ENCODE assay signal across 8 mouse cellular contexts in the genomic region with DNA sequence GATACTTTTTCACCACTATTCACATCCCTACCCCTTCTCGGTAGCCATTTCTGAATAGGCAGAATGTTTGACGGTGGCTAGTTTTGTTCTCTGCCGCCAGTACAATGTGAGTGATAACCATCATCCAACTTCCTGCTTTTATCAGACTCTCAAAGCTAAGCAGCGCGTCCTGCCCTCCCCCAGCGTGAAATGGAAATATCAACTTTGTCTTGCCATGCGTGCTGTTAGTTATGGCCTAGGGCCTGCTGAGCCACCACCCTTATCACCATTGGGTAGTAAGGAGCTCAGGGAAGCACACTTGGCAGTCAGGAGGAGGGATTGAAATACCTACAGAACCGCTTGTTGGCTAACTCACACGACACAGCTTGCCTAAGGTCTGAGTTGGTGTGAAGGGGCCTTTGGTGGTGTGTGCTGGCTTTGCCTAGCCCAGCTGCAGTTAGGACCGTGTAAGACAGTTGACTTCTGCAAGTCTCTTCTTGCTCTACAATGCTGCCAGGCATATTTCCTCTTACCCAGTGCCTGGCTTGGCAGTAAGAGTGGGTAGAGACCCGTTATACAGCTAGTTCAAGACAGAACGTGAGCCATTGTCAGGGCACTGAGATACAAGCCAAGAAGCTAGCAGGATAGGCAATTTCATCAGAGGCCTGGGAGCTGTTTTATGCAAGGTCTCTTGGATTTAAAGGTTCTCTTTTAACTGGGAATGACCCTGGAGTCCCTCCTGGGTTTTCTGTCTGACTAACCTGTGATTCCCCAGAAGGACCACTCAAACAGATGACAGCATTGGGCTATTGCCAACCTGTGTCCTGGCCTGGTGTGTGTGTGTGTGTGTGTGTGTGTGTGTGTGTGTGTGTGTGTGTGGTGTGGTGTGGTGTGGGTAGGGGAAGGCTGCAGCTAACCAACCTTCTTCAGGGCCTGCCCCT. TPM values are rescaled to one million over a fixed set of nuclear protein-coding genes. Genes with fewer than 3 reads are reported as not detected.
DNase-seq lines count a peak whose midpoint lies in the region; ATAC-seq lines count a peak whose summit lies in the region.

No protein-coding gene starts in this region.

- WGBS in midbrain, embryonic 10.5 days, result 83% methylated on average over 12 of the region's 12 CpGs

- no peak overlapping the region; the same call in 1 of the 2 replicates for H3K4me3 ChIP-seq in midbrain, embryonic 10.5 days

- DNase-seq in adrenal gland, postnatal 10 days, result peak; percentile 46
- no peak for DNase-seq in adrenal gland, adult 8-10 months
- DNase-seq in urinary bladder, postnatal 36 days (ENCODE audit: low spot score in 2 of 2), result peak; percentile 39 to 41
- no peak for DNase-seq in urinary bladder, adult 2 months (ENCODE audit: low spot score)
- peak; percentile 87 for DNase-seq in induced T-regulatory cell, adult 2 months (ENCODE audit: low read depth)
- no peak for DNase-seq in midbrain, embryonic 10.5 days (ENCODE audit: low spot score)
- no peak for DNase-seq in frontal cortex, postnatal 10 days (ENCODE audit: low spot score in 2 of 2)

- peaks cover 76% of the 10 kb centered on the region for H3K4me1 ChIP-seq in midbrain, embryonic 10.5 days

- H3K27me3 ChIP-seq in midbrain, embryonic 10.5 days (ENCODE audit: low read depth, poor library complexity, severe bottlenecking), result no peaks in the 10 kb centered on the region

- 0 out of 2 replicates have a peak, but pooled peaks cover 6% of the 10 kb centered on the region for H3K36me3 ChIP-seq in midbrain, embryonic 10.5 days

- no peaks in the 10 kb centered on the region for H3K9me3 ChIP-seq in midbrain, embryonic 10.5 days (replicated peaks)

- no peak for ATAC-seq in frontal cortex, adult (ENCODE audit: low TSS enrichment)

- H3K27ac ChIP-seq in midbrain, embryonic 10.5 days (replicated peaks), result peak overlapping the region; percentile 14; the same call in 1 of the 2 replicates

RNA-seq across cellular contexts. Expression of gene Itm2c, which starts 3.0 kb away (rescaled TPM):
- total RNA-seq in adrenal gland, postnatal 10 days (2021), result 100 to 1,000 TPM; 284 to 307 TPM
- 100 to 1,000 TPM; 674 to 963 (median 811) TPM for total RNA-seq in adrenal gland, adult 8-10 months (2022)
- polyA plus RNA-seq in urinary bladder, adult 2 months (2012; rRNA removed), result 160 and 190 TPM in 2 replicates
- polyA plus RNA-seq in midbrain, embryonic 10.5 days (2016; fragmentation: Nextera tagmentation; extraction: Ambion mirVana), result 121 and 137 TPM in 2 replicates

RNA-seq across cellular contexts. Expression of gene 4933407L21Rik, which starts 31.2 kb away (rescaled TPM):
- under 1 TPM; 0.18 to 0.24 TPM for total RNA-seq in adrenal gland, postnatal 10 days (2021)
- total RNA-seq in adrenal gland, adult 8-10 months (2022), result 1 to 10 TPM in 1 of 4 experiments, under 1 TPM in 1, not detected in 2; 0.30 to 1.3 TPM
- 0.08 and 0.41 TPM in 2 replicates for polyA plus RNA-seq in urinary bladder, adult 2 months (2012; rRNA removed)
- 0.20 and 1.0 TPM in 2 replicates for polyA plus RNA-seq in midbrain, embryonic 10.5 days (2016; fragmentation: Nextera tagmentation; extraction: Ambion mirVana)

Comparison
In these comparisons a context has a peak if more than half of its experiments do, and no peak if none do; other contexts are left out.
1. DNase-seq: peak in adrenal gland, postnatal 10 days (single experiment), urinary bladder, postnatal 36 days (2 of 2) and induced T-regulatory cell, adult 2 months (single experiment); none in adrenal gland, adult 8-10 months (single experiment), urinary bladder, adult 2 months (single experiment), midbrain, embryonic 10.5 days (single experiment) and frontal cortex, postnatal 10 days (0 of 2).